Mouse (Mus musculus): ENCODE data around the gene Dact2.

Dact2 gene

GRCm38 (mm10) chr17:14212796-14213195, 8.7 kb upstream of the Dact2 start:
- no peak for DNase-seq (ENCODE audit: low spot score in 2 of 2)

- DNase-seq (ENCODE audit: low spot score in 2 of 2), result no peak
Measured at GRCm38 (mm10) chr17:14207093-14207561, 3.0 kb upstream of the Dact2 start.

GRCm38 (mm10) chr17:14206062-14206461, 2.0 kb upstream of the Dact2 start:
- peak in 1 of 2 experiments; percentile 69 for DNase-seq (ENCODE audit: low spot score in 2 of 2)

- no peak for DNase-seq (ENCODE audit: low spot score in 2 of 2)
Measured at GRCm38 (mm10) chr17:14205236-14205635, 1.1 kb upstream of the Dact2 start.

GRCm38 (mm10) chr17:14203121-14203941, 773 bp downstream of the Dact2 start:
- DNase-seq (ENCODE audit: low spot score in 2 of 2), result peak in 1 of 2 experiments; percentile 61

- no peak for DNase-seq (ENCODE audit: low spot score in 2 of 2)
Measured at GRCm38 (mm10) chr17:14202291-14203030, 1.6 kb downstream of the Dact2 start.

- DNase-seq (ENCODE audit: low spot score in 2 of 2), result no peak
Measured at GRCm38 (mm10) chr17:14201281-14201787, 2.8 kb downstream of the Dact2 start.

GRCm38 (mm10) chr17:14200206-14200605, 3.9 kb downstream of the Dact2 start:
- DNase-seq (ENCODE audit: low spot score in 2 of 2), result no peak

GRCm38 (mm10) chr17:14199621-14200020, 4.5 kb downstream of the Dact2 start:
- DNase-seq (ENCODE audit: low spot score in 2 of 2), result no peak

GRCm38 (mm10) chr17:14192924-14193323, 11.2 kb downstream of the Dact2 start:
- no peak for DNase-seq (ENCODE audit: low spot score in 2 of 2)

GRCm38 (mm10) chr17:14192432-14192831, 11.7 kb downstream of the Dact2 start:
- DNase-seq (ENCODE audit: low spot score in 2 of 2), result no peak

GRCm38 (mm10) chr17:14188455-14188854, 15.6 kb downstream of the Dact2 start:
- DNase-seq (ENCODE audit: low spot score in 2 of 2), result no peak

GRCm38 (mm10) chr17:14187096-14187495, 17.0 kb downstream of the Dact2 start:
- DNase-seq (ENCODE audit: low spot score in 2 of 2), result no peak

- DNase-seq (ENCODE audit: low spot score in 2 of 2), result no peak
Measured at GRCm38 (mm10) chr17:14186176-14186575, 17.9 kb downstream of the Dact2 start.

- no peak for DNase-seq (ENCODE audit: low spot score in 2 of 2)
Measured at GRCm38 (mm10) chr17:14184192-14184814, 19.8 kb downstream of the Dact2 start.

GRCm38 (mm10) chr17:14183717-14184116, 20.4 kb downstream of the Dact2 start:
- DNase-seq (ENCODE audit: low spot score in 2 of 2), result no peak

GRCm38 (mm10) chr17:14182860-14183259, 21.2 kb downstream of the Dact2 start:
- DNase-seq (ENCODE audit: low spot score in 2 of 2), result no peak

GRCm38 (mm10) chr17:14178911-14179310, 25.2 kb downstream of the Dact2 start:
- DNase-seq (ENCODE audit: low spot score in 2 of 2), result no peak

GRCm38 (mm10) chr17:14178475-14178874, 25.6 kb downstream of the Dact2 start:
- no peak for DNase-seq (ENCODE audit: low spot score in 2 of 2)

- no peak for DNase-seq (ENCODE audit: low spot score in 2 of 2)
Measured at GRCm38 (mm10) chr17:14178049-14178448, 26.1 kb downstream of the Dact2 start.

GRCm38 (mm10) chr17:14177018-14177417, 27.1 kb downstream of the Dact2 start:
- DNase-seq (ENCODE audit: low spot score in 2 of 2), result no peak

GRCm38 (mm10) chr17:14175704-14176103, 28.4 kb downstream of the Dact2 start:
- DNase-seq (ENCODE audit: low spot score in 2 of 2), result no peak

Data from spleen, postnatal 4 days (tissue).